Mouse (Mus musculus) spleen, adult 12 weeks (tissue): ENCODE data around the gene Kndc1.
A peak's percentile ranks its signal among the peaks of the same experiment; 100 is the strongest.

ENCODE experiments used
- DNase-seq: peaks from one replicate; pipeline ENCODE4 v3.0.0; 2022; ENCODE audit warnings: low spot score

The Kndc1 gene

DNA sequence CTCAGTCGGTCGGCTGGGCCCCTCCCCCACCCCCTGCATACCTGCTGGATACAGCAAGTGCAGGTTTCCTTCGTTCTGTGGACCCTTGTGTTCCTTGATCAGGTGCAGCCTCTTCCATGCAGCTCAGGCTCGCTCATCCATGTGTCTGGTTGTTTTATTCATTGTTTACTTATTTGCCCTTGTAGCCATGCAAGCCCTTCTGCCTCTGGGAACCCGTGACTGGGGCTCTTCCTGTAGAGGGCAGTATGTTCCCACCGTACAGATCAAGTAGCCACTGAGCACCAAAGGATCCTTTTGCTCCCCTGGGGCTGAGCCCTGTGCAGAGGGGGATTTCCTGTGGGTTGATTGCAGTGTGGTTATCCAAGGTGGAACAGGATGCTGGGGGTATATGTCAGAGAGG, 11.2 kb downstream of the Kndc1 start:
- no peak for DNase-seq

DNA sequence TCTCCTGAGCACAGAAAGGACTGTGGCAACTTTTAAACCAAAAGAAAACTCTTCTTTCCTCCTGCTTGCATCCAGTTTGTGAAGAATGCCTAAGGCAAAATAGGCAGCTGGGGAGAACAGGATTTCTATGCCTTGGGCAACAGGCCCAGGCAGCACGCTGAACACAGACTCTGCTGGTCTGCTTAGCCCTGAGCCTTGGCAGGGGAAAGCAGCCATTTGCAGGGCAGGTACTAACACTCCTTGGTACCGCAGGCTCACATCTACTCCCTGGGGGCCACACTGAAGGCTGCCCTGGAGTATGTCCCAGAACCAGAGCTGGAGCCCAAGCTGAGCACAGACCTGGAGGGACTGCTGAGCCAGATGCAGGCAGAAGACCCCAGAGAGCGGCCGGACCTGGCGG, 13.7 kb downstream of the Kndc1 start:
- DNase-seq: no peak

DNA sequence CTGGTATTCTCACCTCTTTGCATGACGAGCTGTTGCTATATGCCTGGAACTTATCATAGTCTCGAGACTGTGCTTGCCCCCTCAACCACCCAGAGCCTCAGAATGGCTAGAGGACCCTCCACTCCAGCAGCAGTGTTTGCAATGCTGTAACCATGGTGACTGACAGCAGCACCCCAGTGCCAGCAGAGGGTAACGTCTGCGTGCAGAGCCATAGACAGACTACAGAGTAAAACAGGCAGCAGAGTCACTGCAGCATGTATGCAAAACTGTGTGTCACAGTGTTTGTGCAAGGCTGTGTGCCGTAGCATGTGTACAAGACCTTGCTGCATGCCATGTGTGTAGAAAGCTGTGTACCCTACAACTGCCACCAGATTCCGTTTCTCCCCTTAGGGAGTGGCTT, 15.0 kb downstream of the Kndc1 start:
- DNase-seq: no peak

DNA sequence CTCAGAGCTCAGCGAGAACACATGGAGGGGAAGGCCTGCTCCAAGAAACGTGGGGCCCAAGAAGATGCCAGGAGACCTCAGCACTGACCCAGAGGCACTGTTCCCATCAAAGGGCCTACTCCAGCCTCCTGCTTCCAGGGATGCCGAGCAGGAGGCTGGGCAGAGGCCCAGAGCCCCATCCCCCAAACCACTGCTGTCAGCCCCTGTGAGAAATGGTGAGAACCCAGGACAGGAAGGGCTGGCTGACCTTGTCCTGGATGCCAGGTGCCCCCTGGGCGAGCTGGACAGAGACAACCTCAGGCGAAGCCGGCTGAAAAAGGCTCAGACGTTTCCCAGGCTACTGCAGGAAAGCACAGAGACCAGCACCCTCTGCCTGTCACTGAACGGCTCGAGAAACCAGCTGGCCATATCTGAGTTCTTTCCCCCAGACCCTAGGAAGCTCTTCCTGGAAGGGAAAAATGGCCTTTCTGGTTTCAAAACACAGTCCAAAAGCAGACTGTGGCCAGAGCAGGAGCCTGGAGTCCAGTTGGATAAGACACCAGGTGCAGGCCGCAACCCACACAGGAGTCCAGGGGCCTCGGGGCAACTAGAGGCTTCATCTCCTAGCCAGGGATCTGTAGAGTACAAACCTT, 15.8 kb downstream of the Kndc1 start:
- DNase-seq: no peak

DNA sequence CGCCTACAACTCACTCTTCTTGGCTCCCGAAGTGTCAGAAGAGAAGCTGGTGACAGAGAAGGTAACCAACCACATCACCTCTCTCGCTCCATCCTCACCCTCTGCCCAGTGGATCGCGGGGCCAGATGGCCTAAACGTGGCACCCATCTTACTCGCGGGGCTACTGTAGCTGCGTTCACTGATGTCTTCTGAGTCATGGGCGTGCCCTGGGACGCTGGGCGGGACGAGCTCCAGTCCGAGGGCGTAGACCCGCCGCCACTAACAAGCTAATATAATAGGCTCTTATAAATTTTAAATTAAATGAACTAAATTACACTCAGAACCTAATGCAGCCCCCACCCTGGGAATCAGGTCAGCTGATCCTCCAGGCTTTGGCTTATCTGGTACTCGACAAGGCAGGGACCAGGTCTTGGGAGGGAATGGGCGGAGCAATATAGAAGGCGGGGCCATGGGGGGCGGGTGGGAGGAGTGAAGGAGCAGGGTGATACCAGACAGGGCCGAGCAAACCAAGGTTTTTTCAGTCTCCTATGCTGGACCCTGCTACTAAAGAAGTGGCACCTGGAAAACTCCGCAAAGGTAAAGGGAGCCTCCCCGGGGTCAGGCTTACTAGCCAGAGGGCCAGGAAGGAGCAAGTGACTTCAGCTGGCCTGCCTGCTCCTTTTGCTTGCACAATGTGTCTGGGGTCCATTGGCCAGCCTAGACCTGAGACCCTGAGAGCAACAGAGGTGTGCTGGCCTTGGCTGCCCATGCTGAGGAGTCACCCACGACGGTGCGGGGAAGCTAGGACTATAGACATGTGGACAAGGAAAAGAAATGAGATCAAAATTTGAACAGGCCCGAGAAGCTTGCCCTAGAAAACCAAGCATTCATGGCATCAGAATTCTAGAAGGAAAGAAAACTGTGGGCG, 19.9 kb downstream of the Kndc1 start:
- no peak for DNase-seq

DNA sequence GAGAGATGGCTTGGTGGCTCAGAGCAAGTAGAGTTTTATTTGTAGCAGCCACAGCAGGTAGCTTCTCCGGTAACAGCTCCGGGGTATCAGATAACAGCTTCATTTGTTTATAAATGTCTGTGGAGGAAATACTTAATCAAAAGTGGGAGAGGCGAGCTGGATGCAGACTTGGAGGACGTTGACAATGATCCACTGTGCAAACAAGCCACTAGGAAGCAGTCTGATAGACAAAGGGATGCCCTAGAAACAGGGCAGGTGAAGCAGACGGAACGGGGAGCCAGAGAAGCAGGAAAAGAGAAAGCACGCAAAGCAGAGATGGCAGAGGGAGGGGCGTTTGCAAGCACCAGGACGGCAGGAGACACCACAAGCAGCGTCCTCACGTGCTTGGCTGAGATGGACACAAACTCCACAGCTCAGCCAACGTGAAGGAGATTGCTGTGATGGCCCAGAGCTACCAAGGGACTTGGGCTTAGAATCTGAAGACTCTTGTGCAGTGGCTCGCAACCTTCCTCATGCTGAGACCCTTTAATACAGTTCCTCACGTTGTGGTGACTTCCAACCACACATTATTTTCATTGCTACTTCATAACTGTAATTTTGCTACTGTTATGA, 21.3 kb downstream of the Kndc1 start:
- no peak for DNase-seq

DNA sequence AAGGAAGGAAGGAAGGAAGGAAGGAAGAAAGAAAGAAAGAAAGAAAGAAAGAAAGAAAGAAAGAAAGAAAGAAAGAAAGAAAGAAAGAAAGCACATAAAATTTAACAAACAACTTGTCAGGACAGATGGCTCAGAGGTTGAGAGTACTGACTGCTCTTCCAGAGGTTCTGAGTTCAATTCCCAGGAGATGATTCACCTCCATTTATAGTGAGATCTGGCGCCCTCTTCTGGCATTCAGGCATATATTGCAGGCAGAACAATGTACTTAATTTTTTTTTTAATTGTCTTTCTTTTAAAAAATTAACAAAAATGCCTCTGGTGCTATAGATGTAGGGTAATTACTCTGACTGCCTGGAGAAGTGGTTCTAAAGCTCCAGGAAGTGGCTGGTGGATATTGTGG, 21.8 kb downstream of the Kndc1 start:
- no peak for DNase-seq

DNA sequence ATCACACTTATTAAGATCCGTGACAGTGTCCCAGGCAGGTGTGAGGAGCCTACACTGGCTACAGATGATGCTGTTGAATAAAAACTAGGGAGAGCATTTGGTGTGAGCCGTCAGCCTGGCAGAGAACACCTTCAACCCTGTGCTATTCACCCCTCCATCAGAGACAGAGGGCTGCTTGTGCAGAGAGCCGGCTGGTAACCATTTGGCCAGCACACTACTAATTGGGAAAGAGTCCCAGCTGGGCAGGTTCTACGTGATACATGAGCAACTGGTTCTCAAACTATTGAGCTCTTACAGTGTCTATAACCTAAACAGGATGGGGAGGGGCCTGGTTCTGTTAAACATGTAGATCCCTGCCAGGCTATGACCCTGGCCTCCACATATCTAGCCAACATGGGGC, 23.8 kb downstream of the Kndc1 start:
- no peak for DNase-seq

DNA sequence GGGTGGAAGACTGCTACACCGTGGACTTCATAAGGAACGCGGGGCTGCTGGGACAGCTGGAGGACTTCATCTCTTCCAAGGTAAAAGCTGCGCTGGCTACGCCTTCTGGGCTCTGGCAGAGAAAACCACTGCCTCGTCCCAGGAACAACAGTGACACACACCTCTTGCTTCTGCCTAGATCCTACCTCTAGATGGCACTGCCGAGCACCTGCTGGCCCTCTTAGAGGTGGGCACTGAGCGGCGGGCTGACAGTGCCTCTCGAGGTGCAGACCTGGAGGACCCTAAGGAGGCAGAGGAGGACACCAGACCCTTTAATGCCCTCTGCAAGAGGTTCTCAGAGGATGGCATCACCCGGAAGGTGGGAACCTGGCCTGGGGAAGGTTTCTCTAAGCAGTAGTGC, 36.2 kb downstream of the Kndc1 start:
- DNase-seq: no peak

DNA sequence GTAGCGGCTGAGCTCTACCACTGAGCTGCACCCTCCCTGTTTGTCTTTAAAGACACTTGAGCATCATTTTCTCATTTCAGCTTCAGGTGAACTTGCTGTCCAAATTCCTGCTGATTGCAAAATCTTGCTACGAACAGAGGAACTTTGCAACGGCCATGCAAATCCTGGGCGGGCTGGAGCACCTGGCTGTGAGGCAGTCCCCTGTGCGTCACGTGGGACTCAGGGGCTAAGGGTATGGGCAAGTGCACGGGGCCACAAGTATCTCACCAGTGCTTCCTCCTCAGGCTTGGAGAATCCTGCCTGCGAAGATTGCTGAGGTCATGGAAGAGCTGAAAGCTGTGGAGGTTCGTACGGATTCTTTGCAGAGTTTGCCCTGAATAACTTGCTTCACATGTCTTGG, 42.2 kb downstream of the Kndc1 start:
- no peak for DNase-seq

DNA sequence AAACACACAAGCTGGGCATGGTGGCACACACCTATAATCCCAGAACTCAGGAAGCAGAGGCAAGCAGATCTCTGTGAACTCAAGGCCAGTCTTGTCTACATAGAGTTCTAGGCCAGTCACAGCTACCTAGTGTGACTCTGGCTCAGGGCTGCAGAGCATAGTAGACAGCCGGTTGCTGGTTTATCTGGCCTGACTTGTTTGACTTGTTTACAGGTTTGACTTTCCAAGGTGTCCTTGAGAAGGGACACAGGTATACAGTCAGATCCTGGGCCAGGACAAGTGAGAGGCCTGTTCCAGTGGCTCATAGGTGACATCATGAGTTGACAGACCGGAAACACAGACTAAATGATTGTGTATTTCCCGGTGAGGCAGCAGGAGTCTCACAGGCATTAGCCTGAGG, 42.6 kb downstream of the Kndc1 start:
- no peak for DNase-seq

DNA sequence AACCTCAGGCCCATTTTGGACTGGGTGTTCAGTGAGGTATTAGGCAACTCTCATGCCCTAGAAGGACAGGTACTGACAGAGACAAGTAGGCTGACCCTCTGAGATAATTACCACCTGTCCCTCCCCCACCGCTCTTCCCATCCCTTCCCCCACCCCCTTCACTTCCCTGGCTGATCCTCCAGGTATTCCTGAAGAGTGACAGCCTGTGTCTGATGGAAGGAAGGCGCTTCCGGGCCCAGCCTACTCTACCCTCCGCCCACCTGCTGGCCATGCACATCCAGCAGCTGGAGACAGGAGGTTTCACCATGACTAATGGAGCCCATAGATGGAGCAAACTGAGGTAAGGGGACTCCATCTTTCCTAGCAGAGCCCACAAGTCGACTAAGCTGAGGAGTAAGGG, 43.3 kb downstream of the Kndc1 start:
- DNase-seq: no peak

DNA sequence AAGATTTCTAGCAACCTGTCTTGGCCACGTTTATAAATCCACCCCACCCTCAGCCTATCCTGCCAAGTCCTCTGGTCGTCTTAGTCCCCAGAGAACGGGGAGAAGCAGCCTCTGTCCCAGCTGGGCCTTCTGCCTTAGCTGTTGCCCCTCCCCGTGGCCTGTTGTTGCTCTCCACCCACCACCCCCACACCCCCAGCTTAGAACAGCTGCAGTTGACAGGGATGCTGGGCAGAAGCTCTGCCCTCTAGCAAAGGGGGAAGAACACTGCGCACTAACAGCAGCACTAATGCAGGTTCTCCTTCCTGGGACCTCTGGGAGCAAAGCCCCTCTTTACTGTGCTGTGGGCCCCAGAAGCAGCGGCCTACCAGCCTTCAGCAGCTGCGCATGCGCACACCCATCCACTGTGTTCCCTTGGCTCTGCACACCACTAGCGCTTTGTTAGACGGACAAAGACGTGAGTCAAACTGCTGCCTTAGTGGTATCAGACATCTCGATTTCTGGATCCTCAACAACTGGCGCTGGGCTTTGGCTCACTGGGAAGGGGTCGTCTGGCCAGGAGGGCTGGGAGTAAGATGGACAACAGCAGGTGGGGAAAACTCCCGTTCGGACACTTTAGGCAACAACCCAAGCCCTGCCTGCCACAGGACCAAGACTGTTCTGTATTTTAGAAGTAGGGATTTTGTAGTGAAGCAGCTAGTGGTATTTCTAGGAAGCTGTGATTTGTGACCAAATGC, 46.1 kb downstream of the Kndc1 start:
- DNase-seq: no peak

DNA sequence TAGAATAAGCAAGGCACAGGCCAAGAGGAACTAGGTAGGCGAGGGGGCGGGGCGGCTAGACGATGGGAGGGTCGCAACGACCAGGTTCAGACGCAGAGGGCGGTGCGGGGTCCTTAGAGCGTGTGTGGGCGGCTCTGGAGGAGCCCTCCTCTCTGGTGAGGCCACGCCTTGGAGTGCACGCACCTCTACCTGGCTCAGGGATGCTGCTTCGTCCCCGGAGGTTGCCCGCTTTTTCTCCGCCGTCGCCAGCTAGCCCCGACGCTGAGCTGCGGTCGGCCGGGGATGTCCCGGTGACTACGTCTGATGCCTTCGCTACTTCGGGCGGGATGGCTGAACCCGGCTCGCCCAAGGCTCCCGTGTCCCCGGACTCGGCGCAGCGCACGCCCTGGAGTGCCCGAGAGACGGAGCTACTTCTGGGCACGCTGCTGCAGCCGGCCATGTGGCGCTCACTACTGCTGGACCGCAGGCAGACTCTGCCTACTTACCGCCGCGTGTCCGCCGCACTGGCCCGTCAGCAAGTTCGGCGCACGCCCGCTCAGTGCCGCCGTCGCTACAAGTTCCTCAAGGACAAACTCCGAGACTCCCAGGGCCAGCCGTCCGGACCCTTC, 49.3 kb downstream of the Kndc1 start, which contains the start of gene Utf1:
Gene Utf1 (plus strand): TSS at position 116 of the 608 bp plus-strand sequence.
- DNase-seq: no peak

DNA sequence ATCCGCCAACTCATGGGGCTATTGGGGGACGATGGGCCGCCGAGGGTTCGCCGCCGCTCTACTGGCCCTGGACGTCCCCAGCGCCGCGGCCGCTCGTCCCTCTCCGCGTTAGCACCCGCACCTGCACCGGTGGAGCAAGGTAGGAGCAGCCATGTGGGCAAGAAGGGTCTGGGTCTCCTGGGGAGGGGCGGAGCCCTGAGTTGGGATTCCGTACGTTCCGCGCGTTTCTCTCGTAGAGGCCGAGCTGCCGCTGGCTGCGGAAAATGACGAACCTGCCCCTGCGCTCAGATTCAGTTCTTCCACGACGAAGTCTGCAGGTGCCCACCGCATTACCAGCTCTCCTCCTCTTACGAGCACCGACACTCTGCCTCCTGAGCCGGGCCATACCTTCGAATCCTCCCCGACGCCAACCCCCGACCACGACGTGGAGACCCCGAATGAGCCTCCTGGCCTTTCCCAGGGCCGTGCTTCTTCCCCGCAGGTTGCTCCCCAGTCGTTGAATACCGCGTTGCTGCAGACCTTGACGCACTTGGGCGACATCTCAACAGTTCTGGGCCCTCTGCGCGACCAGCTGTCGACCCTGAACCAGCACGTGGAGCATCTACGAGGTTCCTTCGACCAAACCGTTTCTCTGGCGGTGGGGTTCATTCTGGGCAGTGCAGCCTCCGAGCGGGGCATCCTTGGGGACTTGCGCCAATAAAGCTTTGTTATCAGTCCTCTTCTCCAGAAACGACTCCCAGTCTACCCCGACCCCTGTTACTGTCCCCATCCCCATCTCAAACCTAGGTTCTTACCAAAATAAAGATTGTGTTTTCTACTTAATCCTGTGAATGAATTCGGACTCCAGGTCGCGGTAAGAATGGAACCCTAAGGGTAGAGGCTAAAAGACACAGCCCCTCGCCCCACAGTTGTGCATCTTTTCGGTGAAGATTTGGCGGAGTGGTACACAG, 50.1 kb downstream of the Kndc1 start:
- no peak for DNase-seq

DNA sequence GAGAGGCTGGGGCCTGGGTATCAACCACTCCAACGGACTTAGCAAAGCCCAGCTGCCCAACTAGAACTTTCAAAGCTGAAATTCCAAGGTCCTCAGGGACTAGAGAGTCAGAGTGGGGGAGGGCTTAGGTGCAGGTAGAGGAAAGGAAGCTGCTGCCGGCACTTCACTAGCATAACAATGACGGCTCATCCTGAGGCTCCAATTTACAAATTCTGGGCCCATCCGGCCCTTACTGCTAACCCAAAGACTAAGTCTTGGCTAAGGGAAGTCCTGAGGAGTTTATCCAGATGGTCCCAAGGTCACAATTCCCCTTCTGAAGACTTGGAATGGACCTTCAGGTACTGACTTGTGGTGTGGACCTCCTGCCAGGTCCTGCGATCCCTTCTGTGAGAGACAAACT, 51.0 kb downstream of the Kndc1 start:
- no peak for DNase-seq

DNA sequence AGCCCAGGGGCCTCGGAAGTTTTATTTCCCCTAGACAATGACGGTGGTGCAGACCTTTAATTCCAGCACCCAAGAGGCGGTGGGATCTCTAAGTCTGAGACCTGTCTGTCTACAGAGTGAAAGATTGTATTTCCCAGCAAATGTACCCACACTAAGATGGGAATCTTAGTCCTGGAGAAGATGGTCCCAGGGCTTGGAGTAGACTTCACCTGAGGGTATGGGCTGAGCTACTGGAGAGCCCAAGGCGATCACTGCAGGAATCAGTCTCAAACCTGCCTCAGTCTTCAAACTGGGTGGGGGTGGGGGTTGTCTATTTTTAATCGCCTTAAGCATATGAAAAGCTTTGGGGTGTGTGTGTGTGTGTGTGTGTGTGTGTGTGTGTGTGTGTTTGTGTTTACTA, 51.5 kb downstream of the Kndc1 start:
- DNase-seq: no peak

DNA sequence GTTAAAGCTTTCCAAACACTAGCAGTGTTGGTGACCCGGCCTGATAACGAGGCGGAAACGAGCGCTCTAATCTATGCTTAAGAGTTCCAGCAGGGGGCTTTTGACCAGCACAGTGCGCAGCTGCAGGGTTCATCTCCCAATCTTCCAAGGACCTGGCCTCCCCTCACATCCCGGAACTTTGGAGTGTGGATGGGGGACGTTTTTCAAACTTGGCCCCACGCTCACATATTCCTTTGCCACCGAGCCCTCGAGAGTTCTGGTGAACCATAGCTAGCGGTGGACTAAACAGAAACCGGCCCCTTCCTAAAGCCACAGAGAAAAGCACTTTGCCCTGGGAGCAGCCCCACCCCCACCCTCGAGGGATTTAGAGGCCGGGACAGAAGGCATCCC, 55.4 kb downstream of the Kndc1 start:
- no peak for DNase-seq

DNA sequence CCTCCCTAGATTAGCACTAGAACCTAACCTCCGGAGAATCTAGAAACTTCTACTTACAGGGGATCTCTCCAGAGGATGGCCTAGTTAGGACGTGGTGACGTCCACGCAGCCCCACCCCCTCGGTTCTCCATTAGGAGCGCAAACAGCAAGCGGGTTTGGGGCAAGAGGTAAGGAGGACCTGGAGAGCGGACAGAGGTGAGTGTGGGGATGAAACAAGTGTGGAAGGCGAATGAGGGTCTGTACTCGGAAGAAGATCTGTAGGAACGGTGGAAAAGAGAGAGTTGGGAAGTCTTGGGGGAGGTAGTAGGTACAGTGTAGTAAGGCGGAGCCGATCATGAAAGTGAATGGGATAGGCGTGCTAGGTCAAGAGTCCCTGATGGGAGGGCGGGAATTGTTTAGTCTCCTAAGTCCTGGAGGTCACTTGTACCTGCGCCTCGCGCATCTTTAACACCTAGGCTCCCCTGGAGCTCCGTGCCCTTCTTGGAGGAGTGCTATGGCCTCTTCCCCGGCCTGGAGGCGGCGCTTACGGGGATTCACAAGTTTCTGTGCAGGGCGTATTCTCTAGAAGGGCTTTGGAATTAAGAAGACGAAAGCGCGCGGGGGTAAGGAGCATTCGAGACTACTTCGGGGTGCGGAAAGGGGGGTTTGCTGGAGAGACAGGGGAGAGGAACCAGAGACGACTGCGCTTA, 55.9 kb downstream of the Kndc1 start:
- peak; percentile 42 for DNase-seq

DNA sequence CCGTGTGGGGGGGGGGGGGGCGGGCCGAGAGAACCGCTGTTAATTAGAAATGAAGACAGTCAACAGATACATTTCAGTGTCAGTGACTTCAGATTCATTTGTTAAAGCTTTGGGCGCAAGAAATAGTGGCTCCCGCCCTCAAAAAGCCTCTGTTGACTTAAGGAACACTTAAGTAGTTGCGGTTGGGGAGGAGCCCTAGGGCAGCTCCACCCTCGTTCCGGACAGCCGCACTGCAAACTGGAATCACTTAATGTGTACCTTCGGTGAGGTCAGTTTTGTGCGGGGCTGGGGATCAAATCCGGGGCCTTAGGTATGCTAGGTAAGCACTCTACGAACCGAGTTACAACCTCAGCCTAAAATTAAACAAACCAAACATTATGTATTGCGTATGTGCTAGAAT, 56.6 kb downstream of the Kndc1 start:
- no peak for DNase-seq
